Mouse (Mus musculus): Measurements from ENCODE around the gene Dnmt3a.

DNA sequence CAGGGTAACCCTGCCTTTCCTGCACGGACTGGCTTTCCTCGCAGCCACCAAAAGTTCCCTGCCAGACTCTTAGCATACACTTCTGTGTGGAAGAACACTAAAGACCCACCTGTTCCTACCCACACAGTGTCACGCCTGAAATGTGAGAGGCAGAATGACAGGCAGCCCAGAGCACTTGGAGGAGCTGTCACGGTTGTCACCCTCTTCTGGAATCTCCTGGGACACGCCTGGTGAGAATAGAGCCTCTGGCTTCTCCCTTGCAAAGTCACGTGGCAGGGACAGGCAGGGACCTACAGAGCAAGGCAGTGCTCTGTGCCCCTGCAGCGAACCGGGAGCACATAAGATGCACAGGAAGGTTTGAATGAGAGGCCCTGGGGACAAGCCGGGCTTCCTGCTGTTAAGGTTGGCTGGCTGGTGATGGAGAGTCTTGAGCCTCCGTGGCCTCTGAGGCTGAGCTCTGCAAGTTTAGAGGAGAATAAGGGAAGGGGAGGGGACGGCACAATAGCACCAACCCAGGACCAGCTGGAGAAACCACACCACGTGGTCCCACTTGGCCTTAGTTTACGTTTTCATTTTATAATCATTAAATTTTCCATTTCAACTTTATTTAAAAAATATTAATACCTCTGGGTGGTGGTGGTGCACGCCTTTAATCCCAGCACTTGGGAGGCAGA lies 112.0 kb downstream of the Dnmt3a start:
- TF ChIP-seq MAX (IDR thresholded peaks at IDR 0.05) = no peak
- TF ChIP-seq USF1 (IDR thresholded peaks at IDR 0.05; ENCODE audit: low read depth) = no peak
- TF ChIP-seq CTCF (IDR thresholded peaks at IDR 0.05; ENCODE audit: control insufficient read depth, insufficient read depth, insufficient read length) = no peak
- TF ChIP-seq MYOG (IDR thresholded peaks at IDR 0.05; ENCODE audit: control insufficient read depth, extremely low read depth, insufficient read length) = no peak
- no peak for TF ChIP-seq CEBPB (IDR thresholded peaks at IDR 0.05; ENCODE audit: low read depth)

Measured in C2C12 (cell line).